Mouse (Mus musculus) kidney, adult 2 months (tissue): ENCODE measurements around the gene Rpgrip1. TPM values are rescaled to one million over a fixed set of nuclear protein-coding genes. Genes with fewer than 3 reads are reported as not detected.
A peak's percentile ranks its signal among the peaks of the same experiment; 100 is the strongest.

ENCODE experiments used
- DNase-seq: peaks from one replicate; pipeline ENCODE4 v3.0.0; 2021
- H3K27ac ChIP-seq: fragments of 200-500 bp; 2 replicates; pipeline ENCODE4 v1.5.1; 2012; ENCODE audit warnings: low read depth, low read length, control low read depth, inconsistent platforms; ENCODE audit not compliant: insufficient read depth
- H3K27me3 ChIP-seq: fragments of 200-500 bp; replicated peaks from 2 replicates; pipeline ENCODE4 v1.6.1; 2012; ENCODE audit warnings: mild to moderate bottlenecking, moderate library complexity, low read length, inconsistent platforms; ENCODE audit not compliant: control insufficient read depth, insufficient read depth
- H3K36me3 ChIP-seq: fragments of 200-500 bp; 2 replicates; pipeline ENCODE4 v1.6.1; 2012; ENCODE audit warnings: mild to moderate bottlenecking, moderate library complexity, low read length, inconsistent platforms; ENCODE audit not compliant: control insufficient read depth, insufficient read depth
- H3K4me1 ChIP-seq: fragments of 200-500 bp; 2 replicates; pipeline ENCODE4 v1.6.1; 2011; ENCODE audit warnings: low read length; ENCODE audit not compliant: control insufficient read depth, insufficient read depth
- H3K4me3 ChIP-seq: fragments of 200-500 bp; 2 replicates; pipeline ENCODE4 v1.5.1; 2011; ENCODE audit warnings: mild to moderate bottlenecking, low read depth, low read length, control low read depth; ENCODE audit not compliant: insufficient read depth
- CTCF ChIP-seq: fragments of 200-500 bp; conservative IDR thresholded peaks from 2 replicates; pipeline ENCODE4 v1.5.1; 2011; ENCODE audit warnings: low read depth, mild to moderate bottlenecking, control low read depth, low read length, moderate library complexity, mixed read lengths; ENCODE audit not compliant: insufficient read depth, insufficient read length
- POLR2A ChIP-seq: fragments of 200-500 bp; IDR thresholded peaks from one replicate; pipeline ENCODE4 v1.6.1; 2011; ENCODE audit warnings: low read depth, low read length, control low read depth
- WGBS: fragments of 180-500 bp; shearing (Covaris S2); methylation state at CpG from one replicate; pipeline ENCODE4 v1.1.7; 2018; 5-methylcytosine and 5-hydroxymethylcytosine counted together
- polyA plus RNA-seq: library from polyadenylated mRNA; depleted of rRNA; stranded (reverse); fragments of >200 nt; gene quantifications from 2 replicates; pipeline ENCODE4 v1.2.3, GENCODE M21; 2012

The Rpgrip1 gene
- polyA plus RNA-seq, 1 experiment, result 2.9 TPM

- TF ChIP-seq POLR2A (no peak), CTCF (no peak)
- no peak overlapping the region for H3K4me3 ChIP-seq
- 52% methylated on average over 2 of the region's 2 CpGs for WGBS
- H3K36me3 ChIP-seq, result no peaks in the 10 kb centered on the region
- H3K4me1 ChIP-seq, result peaks cover 9% of the 10 kb centered on the region
- peak; percentile 15 for DNase-seq
- H3K27me3 ChIP-seq, result no peaks in the 10 kb centered on the region
- H3K27ac ChIP-seq, result no peak overlapping the region
These were observed 5.2 kb upstream of the Rpgrip1 start for GRCm38 (mm10) chr14:52105308-52105707.

GRCm38 (mm10) chr14:52106741-52107140, 3.8 kb upstream of the Rpgrip1 start:
- 20% methylated on average over 10 of the region's 10 CpGs for WGBS
- DNase-seq, result peak; percentile 58
- H3K4me3 ChIP-seq, result no peak overlapping the region
- H3K36me3 ChIP-seq, result no peaks in the 10 kb centered on the region
- peak overlapping the region; percentile 84 for H3K27ac ChIP-seq
- peaks cover under 1% of the 10 kb centered on the region; the same call in 1 of the 2 replicates for H3K4me1 ChIP-seq
- no peaks in the 10 kb centered on the region for H3K27me3 ChIP-seq
- TF ChIP-seq POLR2A (no peak), CTCF (no peak)

- no peak overlapping the region for H3K4me3 ChIP-seq
- H3K27me3 ChIP-seq, result no peaks in the 10 kb centered on the region
- TF ChIP-seq POLR2A, result no peak
- TF ChIP-seq CTCF, result no peak
- H3K4me1 ChIP-seq, result no peaks in the 10 kb centered on the region; the same call in 1 of the 2 replicates
- WGBS, result 87% methylated on average over 2 of the region's 2 CpGs
- no peaks in the 10 kb centered on the region for H3K36me3 ChIP-seq
- no peak overlapping the region for H3K27ac ChIP-seq
- no peak for DNase-seq
These were observed 2.5 kb upstream of the Rpgrip1 start for GRCm38 (mm10) chr14:52108025-52108424.

GRCm38 (mm10) chr14:52114101-52114500, 3.6 kb downstream of the Rpgrip1 start:
- no peak for TF ChIP-seq POLR2A
- no peak for TF ChIP-seq CTCF
- peaks cover 7% of the 10 kb centered on the region; the same call in 1 of the 2 replicates for H3K4me1 ChIP-seq
- no peak overlapping the region for H3K27ac ChIP-seq
- no peak for DNase-seq
- 54% methylated on average over 1 of the region's 1 CpGs for WGBS
- no peak overlapping the region for H3K4me3 ChIP-seq
- H3K36me3 ChIP-seq, result no peaks in the 10 kb centered on the region
- no peaks in the 10 kb centered on the region for H3K27me3 ChIP-seq

GRCm38 (mm10) chr14:52117241-52117640, 6.7 kb downstream of the Rpgrip1 start:
- WGBS, result 92% methylated on average over 5 of the region's 5 CpGs
- H3K36me3 ChIP-seq, result no peaks in the 10 kb centered on the region
- no peak overlapping the region for H3K27ac ChIP-seq
- no peak for TF ChIP-seq POLR2A
- no peak for TF ChIP-seq CTCF
- no peak for DNase-seq
- no peaks in the 10 kb centered on the region for H3K27me3 ChIP-seq
- peaks cover 7% of the 10 kb centered on the region; the same call in 1 of the 2 replicates for H3K4me1 ChIP-seq
- H3K4me3 ChIP-seq, result no peak overlapping the region

- Histone ChIP-seq H3K4me3 (peak overlapping the region; percentile 49; the same call in 1 of the 2 replicates), H3K4me1 (peaks cover 7% of the 10 kb centered on the region; the same call in 1 of the 2 replicates), H3K36me3 (no peaks in the 10 kb centered on the region), H3K27me3 (no peaks in the 10 kb centered on the region), H3K27ac (no peak overlapping the region)
- no peak for DNase-seq
- TF ChIP-seq CTCF (no peak), POLR2A (no peak)
- WGBS, result 20% methylated on average over 8 of the region's 8 CpGs
These were observed 7.9 kb downstream of the Rpgrip1 start for GRCm38 (mm10) chr14:52118456-52118822.

- Histone ChIP-seq H3K4me1 (peaks cover 7% of the 10 kb centered on the region; the same call in 1 of the 2 replicates), H3K4me3 (peak overlapping the region; percentile 49), H3K27ac (peak overlapping the region; percentile 49), H3K36me3 (no peaks in the 10 kb centered on the region), H3K27me3 (no peaks in the 10 kb centered on the region)
- peak; percentile 73 for DNase-seq
- TF ChIP-seq POLR2A (no peak), CTCF (no peak)
- WGBS, result 1% methylated on average over 38 of the region's 38 CpGs
These were observed 8.5 kb downstream of the Rpgrip1 start for GRCm38 (mm10) chr14:52118823-52119608.
